Mouse (Mus musculus): Measurements from ENCODE around the gene Dock7. TPM values are rescaled to one million over a fixed set of nuclear protein-coding genes. Genes with fewer than 3 reads are reported as not detected.

The Dock7 gene
- polyA plus RNA-seq, 1 experiment from 2014 or later, result 8.1 TPM

DNA sequence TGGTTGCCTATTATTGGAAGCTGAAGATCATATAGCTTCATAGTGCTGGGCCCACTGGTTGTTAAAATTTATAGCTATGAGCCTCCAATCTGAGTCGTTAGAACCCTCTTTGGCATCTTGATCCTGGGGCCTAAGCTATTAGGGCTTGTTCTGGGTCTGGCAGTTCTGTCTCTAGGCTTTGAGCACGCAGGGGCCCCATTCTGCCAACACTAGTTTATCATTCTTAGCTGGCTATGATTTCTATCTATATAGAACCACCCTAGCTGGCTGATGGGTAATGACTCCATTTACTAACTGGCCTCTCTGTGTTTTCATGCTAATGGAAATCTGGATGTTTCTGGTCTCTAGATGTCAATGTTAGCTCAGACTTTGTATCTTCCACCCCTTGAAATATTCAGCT lies 203.0 kb downstream of the Dock7 start:
- Histone ChIP-seq H3K9me3 (replicated peaks) (no peaks in the 10 kb centered on the region), H3K9ac (no peak overlapping the region), H3K27ac (replicated peaks) (no peak overlapping the region), H3K27me3 (no peaks in the 10 kb centered on the region), H3K36me3 (replicated peaks) (no peaks in the 10 kb centered on the region), H3K4me3 (replicated peaks) (no peak overlapping the region), H3K4me1 (replicated peaks) (peaks cover 11% of the 10 kb centered on the region), H3K4me2 (no peak overlapping the region)
- WGBS (ENCODE audit: insufficient replicate concordance), result 47% methylated on average over 2 of the region's 2 CpGs
- no peak for ATAC-seq (ENCODE audit: insufficient read depth)

- ATAC-seq (ENCODE audit: insufficient read depth), result no peak
- H3K4me1 ChIP-seq (replicated peaks), result no peaks in the 10 kb centered on the region
- no peaks in the 10 kb centered on the region for H3K9me3 ChIP-seq (replicated peaks)
- H3K4me2 ChIP-seq, result no peak overlapping the region
- no peaks in the 10 kb centered on the region for H3K36me3 ChIP-seq (replicated peaks)
- H3K4me3 ChIP-seq (replicated peaks), result no peak overlapping the region
- 64% methylated on average over 5 of the region's 5 CpGs for WGBS (ENCODE audit: insufficient replicate concordance)
- H3K27ac ChIP-seq (replicated peaks), result no peak overlapping the region
- H3K9ac ChIP-seq, result no peak overlapping the region
- no peaks in the 10 kb centered on the region for H3K27me3 ChIP-seq
Measured at GRCm38 (mm10) chr4:98910246-98910645, 210.5 kb downstream of the Dock7 start.

DNA sequence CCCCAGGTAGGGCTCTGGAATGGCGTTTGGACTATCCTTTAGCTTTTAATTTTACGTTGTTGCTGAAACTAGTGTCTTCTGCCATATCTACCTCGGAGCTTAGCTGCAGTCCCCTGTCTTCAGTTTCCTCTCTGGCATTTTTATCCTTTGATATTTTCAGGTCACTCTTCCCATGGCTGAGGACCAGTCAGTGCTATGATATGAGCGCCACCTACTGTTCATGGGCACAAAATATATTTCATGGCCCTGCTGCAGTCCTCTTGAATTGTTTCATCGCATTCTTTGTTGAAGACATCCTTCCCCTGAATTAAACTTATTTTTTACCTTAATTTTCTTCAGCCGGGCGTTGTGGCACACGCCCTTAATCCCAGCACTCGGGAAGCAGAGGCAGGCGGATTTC lies 233.6 kb downstream of the Dock7 start:
- H3K4me2 ChIP-seq, result no peak overlapping the region
- WGBS (ENCODE audit: insufficient replicate concordance), result 14% methylated on average over 10 of the region's 10 CpGs
- no peak overlapping the region for H3K9ac ChIP-seq
- no peak overlapping the region for H3K4me3 ChIP-seq (replicated peaks)
- no peak for ATAC-seq (ENCODE audit: insufficient read depth)
- no peak overlapping the region for H3K27ac ChIP-seq (replicated peaks)
- H3K4me1 ChIP-seq (replicated peaks), result no peaks in the 10 kb centered on the region
- H3K36me3 ChIP-seq (replicated peaks), result no peaks in the 10 kb centered on the region
- H3K9me3 ChIP-seq (replicated peaks), result no peaks in the 10 kb centered on the region
- H3K27me3 ChIP-seq, result no peaks in the 10 kb centered on the region

Other genes with a start within 250 kb of the Dock7 start
- gene Usp1, start 197.1 kb downstream of the Dock7 start, polyA plus RNA-seq (2015; fragmentation: Nextera tagmentation; extraction: Ambion mirVana), result 57.9 and 61.3 TPM in 2 replicates
- 150 and 171 TPM in 2 replicates for gene Angptl3, start 90.0 kb downstream of the Dock7 start, polyA plus RNA-seq (2015; fragmentation: Nextera tagmentation; extraction: Ambion mirVana)
- 3.7 and 4.1 TPM in 2 replicates for gene Atg4c, start 73.0 kb upstream of the Dock7 start, polyA plus RNA-seq (2015; fragmentation: Nextera tagmentation; extraction: Ambion mirVana)
- 0.06 TPM in 1 of 2 replicates, not detected in the other for gene Gm12689, start 175.0 kb upstream of the Dock7 start, polyA plus RNA-seq (2015; fragmentation: Nextera tagmentation; extraction: Ambion mirVana)